Mouse (Mus musculus): Measurements from ENCODE around the gene Tcta. TPM values are rescaled to one million over a fixed set of nuclear protein-coding genes. Genes with fewer than 3 reads are reported as not detected.

Tcta gene
- total and polyA plus RNA-seq, 3 experiments = 3.4 to 7.0 TPM; not detected in 1

DNA sequence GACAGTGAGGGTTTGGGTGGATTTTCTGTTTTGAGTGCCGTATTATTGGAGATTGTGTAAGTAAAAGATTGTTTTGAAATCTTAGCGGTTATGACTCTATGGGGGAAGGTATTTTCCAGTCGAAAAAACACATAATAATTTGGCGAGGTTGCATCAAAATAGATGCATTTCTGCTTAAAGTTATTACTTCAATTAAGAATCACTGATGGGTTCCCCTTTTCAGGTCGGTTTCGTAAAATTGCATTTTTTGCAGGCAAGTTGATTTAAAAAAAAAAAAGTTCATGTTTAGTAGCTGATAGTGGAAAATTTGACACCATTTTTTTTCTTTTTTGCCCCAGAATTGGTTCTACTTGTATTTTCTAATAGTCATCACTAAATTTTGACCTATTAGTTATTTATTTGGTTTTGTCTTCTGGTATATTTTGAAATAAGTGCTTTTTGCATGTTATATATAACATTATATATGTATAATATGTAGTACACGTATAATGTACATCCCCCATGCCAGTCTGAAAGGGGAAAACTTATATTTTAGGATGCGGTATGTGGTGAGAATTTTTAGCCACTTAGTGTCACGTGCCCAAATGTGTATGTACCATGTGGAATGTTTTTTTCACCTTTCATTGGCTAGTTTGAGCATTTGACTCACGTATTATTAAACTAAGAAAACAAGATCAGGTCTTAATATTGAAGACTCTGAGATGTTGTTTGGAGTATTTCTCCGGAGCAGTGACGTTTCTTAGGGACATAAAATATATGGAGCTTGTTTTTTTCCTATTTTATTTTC lies 1.3 kb upstream of the Tcta start (continued):
- no peak for TF ChIP-seq MAZ (IDR thresholded peaks at IDR 0.05; ENCODE audit: low read depth, low read length)
- TF ChIP-seq MYB (IDR thresholded peaks at IDR 0.05; ENCODE audit: low read depth, low read length) = no peak
- no peak for TF ChIP-seq TBP (IDR thresholded peaks at IDR 0.05; ENCODE audit: low read depth, low read length)
- TF ChIP-seq ELF1 (IDR thresholded peaks at IDR 0.05; ENCODE audit: low read depth, low read length) = no peak
- no peak for TF ChIP-seq TAL1 (IDR thresholded peaks at IDR 0.05; ENCODE audit: low read length)
- peak; percentile 94 for TF ChIP-seq MAX (IDR thresholded peaks at IDR 0.05; ENCODE audit: low read length)
- no peak for TF ChIP-seq E2F4 (IDR thresholded peaks at IDR 0.05; ENCODE audit: borderline replicate concordance, low read depth, low read length)
- TF ChIP-seq TCF12 (IDR thresholded peaks at IDR 0.05; ENCODE audit: low read depth, low read length) = no peak
- TF ChIP-seq POLR2AphosphoS5 (IDR thresholded peaks at IDR 0.05; ENCODE audit: borderline replicate concordance, low read depth, low read length) = no peak
- no peak for TF ChIP-seq JUND (IDR thresholded peaks at IDR 0.05; ENCODE audit: low read depth, low read length)
- peak; percentile 86 for TF ChIP-seq BHLHE40 (IDR thresholded peaks at IDR 0.05; ENCODE audit: borderline replicate concordance, low read depth, low read length)
- 0 out of 2 replicates have a peak, but pooled peaks have one; percentile 41 for TF ChIP-seq CHD1 (IDR thresholded peaks at IDR 0.05; ENCODE audit: low read depth, low read length)
- no peak for TF ChIP-seq NELFE (IDR thresholded peaks at IDR 0.05; ENCODE audit: low read depth, low read length)
- TF ChIP-seq ZKSCAN1 (IDR thresholded peaks at IDR 0.05; ENCODE audit: low read depth, low read length) = no peak

DNA sequence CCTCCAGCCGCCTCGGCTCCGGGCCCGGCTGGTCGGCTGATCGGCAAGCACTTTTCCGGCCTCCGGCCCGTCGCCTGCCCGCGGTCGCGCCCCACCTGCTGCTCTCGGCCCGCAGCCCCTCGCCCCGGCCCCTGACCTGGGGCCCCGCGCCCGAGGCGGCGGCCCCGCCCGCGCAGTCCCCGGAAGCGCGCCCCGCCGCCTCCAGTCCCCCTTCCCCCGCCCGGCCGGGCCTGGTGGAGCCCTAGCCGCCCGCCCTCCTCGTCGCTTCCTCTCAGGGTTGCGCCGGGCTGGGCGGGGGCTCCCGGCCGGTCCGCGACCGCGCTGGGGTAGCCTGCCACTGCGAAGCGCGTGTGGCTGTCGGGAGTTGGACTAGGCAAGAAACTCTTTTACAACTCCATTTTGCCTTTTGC lies 616 bp upstream of the Tcta start:
- no peaks in the 10 kb centered on the region for H3K9me3 ChIP-seq (replicated peaks; ENCODE audit: insufficient read depth, low read length)
- peaks cover 2 to 42% of the 10 kb centered on the region in 2 experiments; a peak in 3 of 4 replicates for H3K36me3 ChIP-seq (ENCODE audit: control insufficient read depth in 1 of 2, insufficient read depth in 2 of 2, low read length in 2 of 2)
- peaks cover 4 to 21% of the 10 kb centered on the region in 2 experiments; a peak in 3 of 4 replicates for H3K4me1 ChIP-seq (ENCODE audit: control insufficient read depth in 1 of 2, insufficient read depth in 2 of 2, low read length in 2 of 2)
- DNase-seq (ENCODE audit: low read depth, low spot score) = peak; percentile 81
- peak overlapping the region; percentile 87 to 98 for H3K4me3 ChIP-seq (ENCODE audit: control insufficient read depth in 1 of 2, insufficient read depth in 1 of 2, low read depth in 2 of 2, low read length in 2 of 2)
- no peak for TF ChIP-seq MYB (IDR thresholded peaks at IDR 0.05; ENCODE audit: low read depth, low read length)
- TF ChIP-seq MXI1 (IDR thresholded peaks at IDR 0.05; ENCODE audit: low read depth, low read length) = peak; percentile 74; the same call in 1 of the 2 replicates
- TF ChIP-seq EP300 (IDR thresholded peaks at IDR 0.05; ENCODE audit: low read depth in 1 of 2, low read length in 2 of 2) = peak in 1 of 2 experiments; percentile 23; a peak in 3 of 4 replicates
- TF ChIP-seq ZC3H11A (IDR thresholded peaks at IDR 0.05; ENCODE audit: low read depth, low read length) = no peak
- TF ChIP-seq ELF1 (IDR thresholded peaks at IDR 0.05; ENCODE audit: low read depth, low read length) = peak; percentile 58
- TF ChIP-seq MAZ (IDR thresholded peaks at IDR 0.05; ENCODE audit: low read depth, low read length) = peak; percentile 93; the same call in 1 of the 2 replicates
- peak; percentile 97; the same call in 1 of the 2 replicates for TF ChIP-seq UBTF (IDR thresholded peaks at IDR 0.05; ENCODE audit: borderline replicate concordance, insufficient read depth, low read depth, low read length)
- TF ChIP-seq POLR2A (IDR thresholded peaks at IDR 0.05; ENCODE audit: control insufficient read depth in 1 of 2, insufficient read depth in 1 of 2, low read depth in 1 of 2, low read length in 2 of 2, poor library complexity in 1 of 2) = peak in 1 of 2 experiments; percentile 9; a peak in 1 of 4 replicates
- peak; percentile 52; the same call in 1 of the 2 replicates for TF ChIP-seq SIN3A (IDR thresholded peaks at IDR 0.05; ENCODE audit: low read length)
- TF ChIP-seq NRF1 (IDR thresholded peaks at IDR 0.05; ENCODE audit: insufficient read depth, low read depth, low read length, poor library complexity, severe bottlenecking) = 0 out of 2 replicates have a peak, but pooled peaks have one; percentile 27
- TF ChIP-seq MAX (IDR thresholded peaks at IDR 0.05; ENCODE audit: low read length) = peak; percentile 37; the same call in 1 of the 2 replicates
- TF ChIP-seq CTCF (IDR thresholded peaks at IDR 0.05 in 2 of 3, conservative IDR thresholded peaks at IDR 0.05 in 1 of 3; ENCODE audit: control insufficient read depth in 1 of 3, insufficient read depth in 1 of 3, low read depth in 2 of 3, low read length in 3 of 3, poor library complexity in 1 of 3, severe bottlenecking in 1 of 3) = no peak
- H3K27ac ChIP-seq (ENCODE audit: control insufficient read depth, low read depth, low read length) = peak overlapping the region; percentile 99
- H3K9ac ChIP-seq (ENCODE audit: control insufficient read depth, low read depth, low read length, poor library complexity, severe bottlenecking) = peak overlapping the region; percentile 99
- H3K27me3 ChIP-seq (ENCODE audit: control insufficient read depth in 1 of 2, insufficient read depth in 2 of 2, low read length in 2 of 2) = no peaks in the 10 kb centered on the region
- H3K79me2 ChIP-seq (ENCODE audit: control insufficient read depth, insufficient read depth, low read length, poor library complexity) = peaks cover 54% of the 10 kb centered on the region

Measured in MEL (cell line).